Mouse (Mus musculus): ENCODE data around the gene Acta1. TPM values are rescaled to one million over a fixed set of nuclear protein-coding genes. Genes with fewer than 3 reads are reported as not detected.

Acta1 gene
- polyA plus RNA-seq (2015; fragmentation: Nextera tagmentation; extraction: Ambion mirVana), result 58.8 and 166 TPM in 2 replicates

DNA sequence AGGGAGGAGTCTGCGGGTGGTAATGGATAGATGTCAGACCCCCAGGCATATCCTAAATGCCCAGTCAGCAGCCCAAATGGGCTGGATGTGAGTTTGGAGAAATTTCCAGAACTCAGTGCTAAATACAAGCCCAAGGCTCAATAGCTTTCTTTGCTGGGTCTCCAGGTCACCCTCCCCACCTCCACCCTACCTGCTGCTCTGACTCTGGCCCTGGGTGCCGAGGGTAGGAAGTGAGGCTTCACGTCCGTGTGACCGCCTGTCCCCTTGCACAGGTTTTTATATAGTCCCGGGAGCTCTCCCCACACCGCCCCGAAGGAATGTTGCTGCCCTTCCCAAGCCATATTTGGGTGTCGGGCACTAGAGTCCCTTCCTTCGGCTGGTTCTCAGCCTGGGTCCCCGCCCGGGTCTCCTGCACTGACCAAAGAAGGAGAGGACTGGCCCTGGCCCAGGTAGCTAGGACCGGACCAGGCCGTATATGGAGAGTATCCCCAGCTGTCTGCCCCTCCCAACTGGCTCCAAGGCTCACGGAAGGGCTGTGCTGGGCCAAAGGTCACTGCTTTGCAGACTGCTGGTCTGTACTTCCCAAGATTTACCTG is at the start of gene Acta1:
Gene Acta1 (minus strand): TSS at position 250 of the 596 bp plus-strand sequence.
- Histone ChIP-seq H3K9ac (replicated peaks; ENCODE audit: low read length) (no peak within 1 kb of the TSS), H3K4me2 (replicated peaks; ENCODE audit: low read depth, low read length) (no peak within 1 kb of the TSS), H3K4me1 (ENCODE audit: insufficient read depth, low read length) (peaks cover 5% of the 10 kb centered on the region; the same call in 1 of the 2 replicates), H3K4me3 (ENCODE audit: low read length) (no peak within 1 kb of the TSS), H3K9me3 (ENCODE audit: low read length) (no peaks in the 10 kb centered on the region), H3K27me3 (ENCODE audit: insufficient read depth, low read length) (peaks cover 65% of the 10 kb centered on the region), H3K27ac (ENCODE audit: low read length) (no peak within 1 kb of the TSS), H3K36me3 (ENCODE audit: insufficient read depth, low read length) (no peaks in the 10 kb centered on the region; the same call in 1 of the 2 replicates)
- no peak for ATAC-seq (ENCODE audit: low FRiP score, low TSS enrichment)
- 21% methylated on average over 15 of the region's 15 CpGs for WGBS

- no peak for ATAC-seq (ENCODE audit: low FRiP score, low TSS enrichment)
- WGBS, result 89% methylated on average over 7 of the region's 7 CpGs
Observed at GRCm38 (mm10) chr8:123929026-123929425, 34.5 kb upstream of the Acta1 start.

GRCm38 (mm10) chr8:123925671-123926070 is 31.1 kb upstream of the Acta1 start:
- Histone ChIP-seq H3K36me3 (ENCODE audit: insufficient read depth, low read length) (peaks cover 66% of the 10 kb centered on the region), H3K4me1 (ENCODE audit: insufficient read depth, low read length) (no peaks in the 10 kb centered on the region), H3K27me3 (ENCODE audit: insufficient read depth, low read length) (no peaks in the 10 kb centered on the region), H3K9me3 (ENCODE audit: low read length) (no peaks in the 10 kb centered on the region), H3K4me3 (ENCODE audit: low read length) (no peak overlapping the region), H3K4me2 (replicated peaks; ENCODE audit: low read depth, low read length) (no peak overlapping the region), H3K9ac (replicated peaks; ENCODE audit: low read length) (no peak overlapping the region), H3K27ac (ENCODE audit: low read length) (no peak overlapping the region)
- ATAC-seq (ENCODE audit: low FRiP score, low TSS enrichment), result no peak
- 92% methylated on average over 3 of the region's 3 CpGs for WGBS

More at GRCm38 (mm10) chr8:123929026-123929425, 34.5 kb upstream of the Acta1 start:
- Histone ChIP-seq H3K4me3 (ENCODE audit: low read length) (no peak overlapping the region), H3K9ac (replicated peaks; ENCODE audit: low read length) (no peak overlapping the region), H3K9me3 (ENCODE audit: low read length) (no peaks in the 10 kb centered on the region), H3K36me3 (ENCODE audit: insufficient read depth, low read length) (peaks cover 56% of the 10 kb centered on the region), H3K4me2 (replicated peaks; ENCODE audit: low read depth, low read length) (no peak overlapping the region), H3K4me1 (ENCODE audit: insufficient read depth, low read length) (no peaks in the 10 kb centered on the region), H3K27me3 (ENCODE audit: insufficient read depth, low read length) (no peaks in the 10 kb centered on the region), H3K27ac (ENCODE audit: low read length) (no peak overlapping the region)

GRCm38 (mm10) chr8:123924719-123925118 is 30.2 kb upstream of the Acta1 start:
- peak; percentile 49; the same call in 1 of the 2 replicates for ATAC-seq (ENCODE audit: low FRiP score, low TSS enrichment)
- Histone ChIP-seq H3K27ac (ENCODE audit: low read length) (no peak overlapping the region), H3K9ac (replicated peaks; ENCODE audit: low read length) (no peak overlapping the region), H3K4me1 (ENCODE audit: insufficient read depth, low read length) (no peaks in the 10 kb centered on the region), H3K4me2 (replicated peaks; ENCODE audit: low read depth, low read length) (no peak overlapping the region), H3K9me3 (ENCODE audit: low read length) (no peaks in the 10 kb centered on the region), H3K4me3 (ENCODE audit: low read length) (no peak overlapping the region), H3K36me3 (ENCODE audit: insufficient read depth, low read length) (peaks cover 65% of the 10 kb centered on the region), H3K27me3 (ENCODE audit: insufficient read depth, low read length) (no peaks in the 10 kb centered on the region)
- 16% methylated on average over 2 of the region's 2 CpGs for WGBS

DNA sequence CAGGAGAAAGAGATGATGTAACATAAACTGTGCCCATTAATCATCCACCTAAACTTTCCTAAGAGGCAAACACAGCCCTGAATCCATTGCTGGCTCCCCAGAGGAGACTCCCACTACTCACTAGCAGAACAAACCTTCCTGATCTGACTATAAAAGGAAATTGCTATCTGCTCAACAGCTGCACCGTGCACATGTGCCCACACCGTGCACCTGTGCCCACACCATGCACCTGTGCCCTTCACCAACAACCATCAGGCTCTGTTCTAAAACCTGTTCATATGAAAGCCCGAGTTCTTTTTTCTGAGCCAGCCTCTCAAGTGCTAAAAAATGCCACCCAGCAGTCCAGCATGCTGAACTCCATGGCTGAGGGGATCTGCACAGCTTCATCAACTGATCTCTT is 20.1 kb upstream of the Acta1 start:
- H3K9me3 ChIP-seq (ENCODE audit: low read length), result no peaks in the 10 kb centered on the region
- no peak overlapping the region for H3K27ac ChIP-seq (ENCODE audit: low read length)
- 97% methylated on average over 3 of the region's 3 CpGs for WGBS
- no peak overlapping the region for H3K4me2 ChIP-seq (replicated peaks; ENCODE audit: low read depth, low read length)
- ATAC-seq (ENCODE audit: low FRiP score, low TSS enrichment), result no peak
- peaks cover 62% of the 10 kb centered on the region for H3K36me3 ChIP-seq (ENCODE audit: insufficient read depth, low read length)
- H3K27me3 ChIP-seq (ENCODE audit: insufficient read depth, low read length), result no peaks in the 10 kb centered on the region
- no peaks in the 10 kb centered on the region for H3K4me1 ChIP-seq (ENCODE audit: insufficient read depth, low read length)
- no peak overlapping the region for H3K9ac ChIP-seq (replicated peaks; ENCODE audit: low read length)
- no peak overlapping the region for H3K4me3 ChIP-seq (ENCODE audit: low read length)

DNA sequence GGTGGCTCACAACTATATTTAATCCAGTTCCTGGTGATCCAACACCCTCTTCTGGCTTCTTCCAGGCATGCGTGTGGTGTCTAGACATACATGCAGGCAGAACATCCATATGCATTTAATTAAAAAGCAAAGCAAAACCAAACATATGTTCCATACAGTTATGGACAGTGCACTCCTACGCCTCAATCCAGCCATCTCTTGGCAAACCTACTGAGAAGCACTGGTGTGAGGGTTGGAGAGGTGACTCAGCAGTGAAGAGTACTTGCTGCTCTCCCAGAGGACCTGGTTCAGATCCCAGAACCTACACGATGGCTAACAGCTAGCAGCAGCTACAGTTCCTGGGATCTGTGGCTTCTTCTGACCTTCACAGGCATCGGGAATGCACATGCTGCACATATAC is 17.7 kb upstream of the Acta1 start:
- Histone ChIP-seq H3K4me1 (ENCODE audit: insufficient read depth, low read length) (no peaks in the 10 kb centered on the region), H3K4me3 (ENCODE audit: low read length) (no peak overlapping the region), H3K27me3 (ENCODE audit: insufficient read depth, low read length) (no peaks in the 10 kb centered on the region), H3K36me3 (ENCODE audit: insufficient read depth, low read length) (peaks cover 59% of the 10 kb centered on the region), H3K9ac (replicated peaks; ENCODE audit: low read length) (no peak overlapping the region), H3K4me2 (replicated peaks; ENCODE audit: low read depth, low read length) (no peak overlapping the region), H3K27ac (ENCODE audit: low read length) (no peak overlapping the region), H3K9me3 (ENCODE audit: low read length) (no peaks in the 10 kb centered on the region)
- ATAC-seq (ENCODE audit: low FRiP score, low TSS enrichment), result no peak
- WGBS, result 92% methylated on average over 4 of the region's 4 CpGs

- no peak for ATAC-seq (ENCODE audit: low FRiP score, low TSS enrichment)
- no peaks in the 10 kb centered on the region for H3K4me1 ChIP-seq (ENCODE audit: insufficient read depth, low read length)
- H3K9ac ChIP-seq (replicated peaks; ENCODE audit: low read length), result no peak overlapping the region
- H3K27me3 ChIP-seq (ENCODE audit: insufficient read depth, low read length), result no peaks in the 10 kb centered on the region
- no peaks in the 10 kb centered on the region for H3K9me3 ChIP-seq (ENCODE audit: low read length)
- no peak overlapping the region for H3K4me3 ChIP-seq (ENCODE audit: low read length)
- H3K4me2 ChIP-seq (replicated peaks; ENCODE audit: low read depth, low read length), result no peak overlapping the region
- WGBS, result 90% methylated on average over 6 of the region's 6 CpGs
- H3K36me3 ChIP-seq (ENCODE audit: insufficient read depth, low read length), result peaks cover 66% of the 10 kb centered on the region
- no peak overlapping the region for H3K27ac ChIP-seq (ENCODE audit: low read length)
Observed at GRCm38 (mm10) chr8:123907604-123908003, 13.1 kb upstream of the Acta1 start.

GRCm38 (mm10) chr8:123902653-123903052 is 8.1 kb upstream of the Acta1 start:
- Histone ChIP-seq H3K4me3 (ENCODE audit: low read length) (no peak overlapping the region), H3K27ac (ENCODE audit: low read length) (no peak overlapping the region), H3K9me3 (ENCODE audit: low read length) (no peaks in the 10 kb centered on the region), H3K9ac (replicated peaks; ENCODE audit: low read length) (no peak overlapping the region), H3K4me2 (replicated peaks; ENCODE audit: low read depth, low read length) (no peak overlapping the region), H3K4me1 (ENCODE audit: insufficient read depth, low read length) (no peaks in the 10 kb centered on the region), H3K36me3 (ENCODE audit: insufficient read depth, low read length) (peaks cover 57% of the 10 kb centered on the region), H3K27me3 (ENCODE audit: insufficient read depth, low read length) (no peaks in the 10 kb centered on the region)
- ATAC-seq (ENCODE audit: low FRiP score, low TSS enrichment), result no peak
- WGBS, result 86% methylated on average over 7 of the region's 7 CpGs

GRCm38 (mm10) chr8:123899366-123899765 is 4.8 kb upstream of the Acta1 start:
- 80% methylated on average over 7 of the region's 7 CpGs for WGBS
- H3K4me1 ChIP-seq (ENCODE audit: insufficient read depth, low read length), result no peaks in the 10 kb centered on the region
- H3K36me3 ChIP-seq (ENCODE audit: insufficient read depth, low read length), result peaks cover 33% of the 10 kb centered on the region
- no peak for ATAC-seq (ENCODE audit: low FRiP score, low TSS enrichment)
- H3K4me2 ChIP-seq (replicated peaks; ENCODE audit: low read depth, low read length), result no peak overlapping the region
- H3K4me3 ChIP-seq (ENCODE audit: low read length), result no peak overlapping the region
- no peaks in the 10 kb centered on the region for H3K9me3 ChIP-seq (ENCODE audit: low read length)
- no peak overlapping the region for H3K27ac ChIP-seq (ENCODE audit: low read length)
- H3K9ac ChIP-seq (replicated peaks; ENCODE audit: low read length), result no peak overlapping the region
- H3K27me3 ChIP-seq (ENCODE audit: insufficient read depth, low read length), result peaks cover 18% of the 10 kb centered on the region

DNA sequence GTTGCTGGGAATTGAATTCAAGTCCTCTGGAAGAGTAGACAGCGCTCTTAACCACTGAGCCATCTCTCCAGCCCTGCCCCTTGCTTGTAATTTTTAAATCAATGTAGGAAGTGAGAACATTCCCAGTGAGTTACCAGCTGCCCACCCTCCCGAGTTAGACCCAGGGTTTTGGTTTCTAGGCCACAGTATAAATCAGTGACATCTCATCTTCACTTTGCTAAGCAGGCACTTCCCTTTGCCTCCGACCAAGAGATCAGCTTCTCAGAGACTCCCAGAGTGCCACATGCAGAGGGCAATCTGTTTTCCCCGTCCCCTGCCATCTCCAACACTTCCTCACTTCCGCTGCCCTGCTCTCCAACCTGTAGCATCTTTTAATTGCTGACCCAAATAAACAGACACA is 4.0 kb upstream of the Acta1 start:
- peaks cover 26% of the 10 kb centered on the region for H3K36me3 ChIP-seq (ENCODE audit: insufficient read depth, low read length)
- H3K9me3 ChIP-seq (ENCODE audit: low read length), result no peaks in the 10 kb centered on the region
- H3K27ac ChIP-seq (ENCODE audit: low read length), result no peak overlapping the region
- no peak overlapping the region for H3K9ac ChIP-seq (replicated peaks; ENCODE audit: low read length)
- WGBS, result 84% methylated on average over 5 of the region's 5 CpGs
- H3K4me3 ChIP-seq (ENCODE audit: low read length), result no peak overlapping the region
- no peak overlapping the region for H3K4me2 ChIP-seq (replicated peaks; ENCODE audit: low read depth, low read length)
- peaks cover 26% of the 10 kb centered on the region for H3K27me3 ChIP-seq (ENCODE audit: insufficient read depth, low read length)
- H3K4me1 ChIP-seq (ENCODE audit: insufficient read depth, low read length), result no peaks in the 10 kb centered on the region
- ATAC-seq (ENCODE audit: low FRiP score, low TSS enrichment), result no peak
